32 mouse cellular contexts compared by ENCODE assay signal in genomic region chr7:43685088-43685487, GRCm38 (mm10). TPM values are rescaled to one million over a fixed set of nuclear protein-coding genes. Genes with fewer than 3 reads are reported as not detected.
A peak's percentile ranks its signal among the peaks of the same experiment; 100 is the strongest.
DNase-seq lines count a peak whose midpoint lies in the region; TF ChIP-seq lines count a peak whose summit lies in the region.
"Had no signal": no experiment of that assay in that cellular context is flagged by ENCODE, and none has a peak within 500 bp of the region (broad histone marks: within the 10 kb centered on the region; RNA-seq: fewer than 3 reads in every experiment).

No protein-coding gene starts in this region.

- H3K27me3 ChIP-seq in heart, adult 2 months (ENCODE audit: control insufficient read depth, insufficient read depth, low read length), result no peaks in the 10 kb centered on the region
- no peaks in the 10 kb centered on the region for H3K27me3 ChIP-seq in heart, embryonic 10.5 days (ENCODE audit: insufficient read depth, poor library complexity, severe bottlenecking)
- no peaks in the 10 kb centered on the region for H3K27me3 ChIP-seq in cerebellum, adult 2 months (ENCODE audit: control insufficient read depth, insufficient read depth, low read length)
- H3K27me3 ChIP-seq: heart, embryonic 15.5 days; hindbrain, embryonic 13.5 days; liver, embryonic 15.5 days; stomach, embryonic 15.5 days had no signal

- no peaks in the 10 kb centered on the region for H3K9me3 ChIP-seq in heart, embryonic 10.5 days
- H3K9me3 ChIP-seq: forebrain, embryonic 10.5 days; heart, embryonic 15.5 days; hindbrain, embryonic 13.5 days; limb, embryonic 10.5 days; liver, embryonic 15.5 days; stomach, embryonic 15.5 days had no signal

- H3K36me3 ChIP-seq in heart, adult 2 months (ENCODE audit: control insufficient read depth, insufficient read depth, low read length), result no peaks in the 10 kb centered on the region
- no peaks in the 10 kb centered on the region for H3K36me3 ChIP-seq in heart, embryonic 10.5 days
- H3K36me3 ChIP-seq: forebrain, embryonic 10.5 days; heart, embryonic 15.5 days; hindbrain, embryonic 13.5 days; limb, embryonic 10.5 days; liver, embryonic 15.5 days; stomach, embryonic 15.5 days had no signal

- 31% methylated on average over 7 of the region's 7 CpGs for WGBS in heart, adult 2 months
- 45% methylated on average over 7 of the region's 7 CpGs for WGBS in heart, embryonic 10.5 days
- 24% methylated on average over 7 of the region's 7 CpGs for WGBS in lung, adult 2 months
- whole genome bisulfite sequencing in cerebellum, adult 2 months, result 81% methylated on average over 7 of the region's 7 CpGs

- peak in 1 of 2 experiments; percentile 26 for DNase-seq in heart, adult 2 months
- DNase-seq in heart, embryonic 10.5 days (ENCODE audit: low spot score), result no peak
- peak; percentile 45 for DNase-seq in R1 (ENCODE audit: low read depth, low spot score)
- peak; percentile 42 for DNase-seq in lung, adult 2 months
- peak; percentile 71 for DNase-seq in lung, postnatal 36 days
- DNase-seq in retina, embryonic 14.5 days (ENCODE audit: low spot score), result no peak
- no peak for DNase-seq in thymus, postnatal 4 days
- DNase-seq in cerebellum, adult 2 months, result no peak
- DNase-seq: adrenal gland, postnatal 25 days; cerebellum, adult 11 months; cerebellum, postnatal 10 days; gastrocnemius, postnatal 36 days; kidney, adult 2 months; liver; thymus, postnatal 36 days had no signal

- TF ChIP-seq POLR2A in heart, adult 2 months (IDR thresholded peaks at IDR 0.05; ENCODE audit: insufficient read depth, low read depth, low read length), result no peak
- TF ChIP-seq POLR2A in lung, adult 2 months (IDR thresholded peaks at IDR 0.05; ENCODE audit: borderline replicate concordance, extremely low read depth, low read depth, low read length), result no peak
- TF ChIP-seq POLR2A in cerebellum, adult 2 months (IDR thresholded peaks at IDR 0.05; ENCODE audit: borderline replicate concordance, insufficient read depth, low read length), result no peak

- no peak for TF ChIP-seq CTCF in heart, adult 2 months (IDR thresholded peaks at IDR 0.05)
- TF ChIP-seq CTCF in lung, adult 2 months (IDR thresholded peaks at IDR 0.05; ENCODE audit: insufficient read depth, low read length), result no peak
- no peak for TF ChIP-seq CTCF in cerebellum, adult 2 months (IDR thresholded peaks at IDR 0.05; ENCODE audit: borderline replicate concordance, insufficient read depth, low read depth, low read length)

- H3K79me2 ChIP-seq in heart, adult 2 months (replicated peaks; ENCODE audit: control insufficient read depth, insufficient read depth, low read length), result no peaks in the 10 kb centered on the region

- TF ChIP-seq EP300 in heart, adult 2 months (IDR thresholded peaks at IDR 0.05; ENCODE audit: insufficient read depth, low read depth, low read length), result peak; percentile 33; the same call in 1 of the 2 replicates

- H3K27ac ChIP-seq in heart, adult 2 months, result peak overlapping the region; percentile 32
- H3K27ac ChIP-seq in heart, embryonic 10.5 days, result no peak overlapping the region
- H3K27ac ChIP-seq in cerebellum, adult 2 months (ENCODE audit: insufficient read depth, low read length), result no peak overlapping the region
- H3K27ac ChIP-seq: forebrain, embryonic 10.5 days; heart, embryonic 15.5 days; hindbrain, embryonic 13.5 days; kidney, postnatal 0 days; limb, embryonic 10.5 days; liver, embryonic 15.5 days; stomach, embryonic 15.5 days had no signal

- no peak overlapping the region for H3K9ac ChIP-seq in heart, adult 2 months (ENCODE audit: low read depth, low read length)
- H3K9ac ChIP-seq: heart, embryonic 15.5 days; hindbrain, embryonic 13.5 days; liver, embryonic 15.5 days; stomach, embryonic 15.5 days had no signal

- peaks cover 1% of the 10 kb centered on the region; the same call in 1 of the 2 replicates for H3K4me1 ChIP-seq in heart, adult 2 months (ENCODE audit: control insufficient read depth, insufficient read depth, low read length)
- H3K4me1 ChIP-seq in heart, embryonic 10.5 days, result no peaks in the 10 kb centered on the region
- H3K4me1 ChIP-seq in lung, adult 2 months (ENCODE audit: control insufficient read depth, insufficient read depth, low read length), result peaks cover 6% of the 10 kb centered on the region; the same call in 1 of the 2 replicates
- H3K4me1 ChIP-seq in cerebellum, adult 2 months (ENCODE audit: control insufficient read depth, insufficient read depth, low read length), result no peaks in the 10 kb centered on the region
- H3K4me1 ChIP-seq: forebrain, embryonic 10.5 days; heart, embryonic 15.5 days; hindbrain, embryonic 13.5 days; limb, embryonic 10.5 days; liver, embryonic 15.5 days; stomach, embryonic 15.5 days had no signal

- H3K4me3 ChIP-seq in heart, adult 2 months, result no peak overlapping the region
- no peak overlapping the region for H3K4me3 ChIP-seq in heart, embryonic 10.5 days
- H3K4me3 ChIP-seq in lung, adult 2 months (replicated peaks; ENCODE audit: extremely low read depth, low read depth, low read length), result no peak overlapping the region
- H3K4me3 ChIP-seq in cerebellum, adult 2 months (replicated peaks; ENCODE audit: insufficient read depth, low read depth, low read length), result no peak overlapping the region
- H3K4me3 ChIP-seq: forebrain, embryonic 10.5 days; heart, embryonic 15.5 days; hindbrain, embryonic 13.5 days; limb, embryonic 10.5 days; liver, embryonic 15.5 days; stomach, embryonic 15.5 days had no signal

- intact Hi-C loops in heart, adult 2 months (cut with DNase I), result no loop called here

RNA-seq across cellular contexts. Expression of gene Klk14, which starts 5.1 kb away (rescaled TPM):
- total RNA-seq in heart, adult 2 months (2021), result under 1 TPM in 1 of 2 experiments, not detected in 1; 0.30 TPM
- 0.44 and 0.45 TPM in 2 replicates for polyA plus RNA-seq in heart, adult 2 months (2012; rRNA removed)
- not detected in 2 replicates for polyA plus RNA-seq in heart, embryonic 10.5 days (2016; fragmentation: Nextera tagmentation; extraction: Ambion mirVana)
- 2.2 and 56.2 TPM in 2 replicates for polyA plus RNA-seq in lung, adult 2 months (2012; rRNA removed)
- not detected in 2 replicates for polyA plus RNA-seq in cerebellum, adult 2 months (2012; rRNA removed)
- total RNA-seq: adrenal gland, postnatal 25 days; gastrocnemius, postnatal 36 days; left cerebral cortex, adult 8-10 months; MEL; midbrain, postnatal 0 days had no signal
- polyA plus RNA-seq: cortical plate, adult 2 months; embryonic facial prominence, embryonic 11.5 days; forebrain, embryonic 10.5 days; forebrain, embryonic 16.5 days; heart, embryonic 15.5 days; hindbrain, embryonic 13.5 days; kidney, postnatal 0 days; limb, embryonic 10.5 days; liver, embryonic 15.5 days; midbrain, embryonic 11.5 days; midbrain, postnatal 0 days; neural tube, embryonic 14.5 days had no signal

RNA-seq across cellular contexts. Expression of gene Ctu1, which starts 13.3 kb away (rescaled TPM):
- 1 to 10 TPM; 3.1 to 3.2 TPM for total RNA-seq in heart, adult 2 months (2021)
- 2.5 and 3.2 TPM in 2 replicates for polyA plus RNA-seq in heart, adult 2 months (2012; rRNA removed)
- polyA plus RNA-seq in heart, embryonic 10.5 days (2016; fragmentation: Nextera tagmentation; extraction: Ambion mirVana), result 9.0 and 12.0 TPM in 2 replicates
- 9.8 and 11.5 TPM in 2 replicates for polyA plus RNA-seq in lung, adult 2 months (2012; rRNA removed)
- 9.2 and 10.0 TPM in 2 replicates for polyA plus RNA-seq in cerebellum, adult 2 months (2012; rRNA removed)

RNA-seq across cellular contexts. Expression of gene Siglece, which starts 25.1 kb away (rescaled TPM):
- total RNA-seq in heart, adult 2 months (2021), result 1 to 10 TPM; 1.6 to 1.9 TPM
- polyA plus RNA-seq in heart, adult 2 months (2012; rRNA removed), result 1.7 and 2.1 TPM in 2 replicates
- polyA plus RNA-seq in heart, embryonic 10.5 days (2016; fragmentation: Nextera tagmentation; extraction: Ambion mirVana), result 0.70 TPM in 1 of 2 replicates, not detected in the other
- 4.8 and 7.0 TPM in 2 replicates for polyA plus RNA-seq in lung, adult 2 months (2012; rRNA removed)
- polyA plus RNA-seq in cerebellum, adult 2 months (2012; rRNA removed), result 0.44 and 0.54 TPM in 2 replicates
- total RNA-seq: MEL; midbrain, postnatal 0 days had no signal
- polyA plus RNA-seq: embryonic facial prominence, embryonic 11.5 days; midbrain, postnatal 0 days had no signal

RNA-seq across cellular contexts. Expression of gene Klk13, which starts 27.3 kb away (rescaled TPM):
- total RNA-seq in heart, adult 2 months (2021), result not detected
- polyA plus RNA-seq in heart, adult 2 months (2012; rRNA removed), result 0.18 and 0.35 TPM in 2 replicates
- polyA plus RNA-seq in heart, embryonic 10.5 days (2016; fragmentation: Nextera tagmentation; extraction: Ambion mirVana), result 0.67 and 0.78 TPM in 2 replicates
- 8.4 and 35.6 TPM in 2 replicates for polyA plus RNA-seq in lung, adult 2 months (2012; rRNA removed)
- not detected in 2 replicates for polyA plus RNA-seq in cerebellum, adult 2 months (2012; rRNA removed)
- total RNA-seq: adrenal gland, postnatal 25 days; gastrocnemius, postnatal 36 days; layer of hippocampus, postnatal 10 days; left cerebral cortex, adult 8-10 months; MEL had no signal
- polyA plus RNA-seq: forebrain, embryonic 16.5 days; kidney, adult 2 months; large intestine, adult 2 months; liver, embryonic 15.5 days had no signal

RNA-seq across cellular contexts. Expression of gene Ceacam18, which starts 50.6 kb away (rescaled TPM):
- total RNA-seq in heart, adult 2 months (2021), result not detected
- not detected in 2 replicates for polyA plus RNA-seq in heart, adult 2 months (2012; rRNA removed)
- polyA plus RNA-seq in heart, embryonic 10.5 days (2016; fragmentation: Nextera tagmentation; extraction: Ambion mirVana), result not detected in 2 replicates
- not detected in 2 replicates for polyA plus RNA-seq in lung, adult 2 months (2012; rRNA removed)
- 0.13 TPM in 1 of 2 replicates, not detected in the other for polyA plus RNA-seq in cerebellum, adult 2 months (2012; rRNA removed)
- total RNA-seq: adrenal gland, postnatal 25 days; gastrocnemius, postnatal 36 days; left cerebral cortex, adult 8-10 months; midbrain, postnatal 0 days had no signal
- polyA plus RNA-seq: embryonic facial prominence, embryonic 11.5 days; forebrain, embryonic 10.5 days; forebrain, embryonic 16.5 days; heart, embryonic 15.5 days; hindbrain, embryonic 13.5 days; kidney, adult 2 months; kidney, postnatal 0 days; limb, embryonic 10.5 days; midbrain, embryonic 11.5 days; midbrain, postnatal 0 days had no signal

Comparison
In these comparisons a context has a peak if more than half of its experiments do, and no peak if none do; other contexts are left out.
1. DNase-seq: peak in R1 (single experiment), lung, adult 2 months (single experiment) and lung, postnatal 36 days (single experiment); none in heart, embryonic 10.5 days (single experiment), retina, embryonic 14.5 days (single experiment), thymus, postnatal 4 days (single experiment) and cerebellum, adult 2 months (0 of 2).